Mouse (Mus musculus) lung, postnatal 0 days (tissue): ENCODE data around the gene Olfml3. TPM values are rescaled to one million over a fixed set of nuclear protein-coding genes. Genes with fewer than 3 reads are reported as not detected.

Experiments
- ATAC-seq: fragments of 200-750 bp; cut with Nextera tagmentation; 2 replicates; pipeline ENCODE4 v1.8.0; 2017; ENCODE audit warnings: moderate library complexity
- DNase-seq: peaks from one replicate; pipeline ENCODE4 v3.0.0-alpha.2; 2016; ENCODE audit warnings: low spot score
- H3K27ac ChIP-seq: fragments of 300-500 bp; sonication (generic); 2 replicates; pipeline ENCODE4 v1.5.1; 2014; ENCODE audit warnings: antibody characterized with exemption, mild to moderate bottlenecking, low read length, mixed read lengths
- H3K27me3 ChIP-seq: fragments of 300-500 bp; sonication (generic); replicated peaks from 2 replicates; pipeline ENCODE4 v1.6.1; 2014; ENCODE audit warnings: low read length, mixed read lengths; ENCODE audit not compliant: insufficient read depth
- H3K36me3 ChIP-seq: fragments of 300-500 bp; sonication (generic); 2 replicates; pipeline ENCODE4 v1.6.1; 2014; ENCODE audit warnings: low read length, mixed read lengths; ENCODE audit not compliant: insufficient read depth
- H3K4me1 ChIP-seq: fragments of 300-500 bp; sonication (generic); 2 replicates; pipeline ENCODE4 v1.6.1; 2014; ENCODE audit warnings: antibody characterized with exemption, low read depth, low read length, mixed read lengths; ENCODE audit not compliant: insufficient read depth
- H3K4me2 ChIP-seq: fragments of 300-500 bp; sonication (generic); replicated peaks from 2 replicates; pipeline ENCODE4 v1.6.1; 2014; ENCODE audit warnings: low read depth, mild to moderate bottlenecking, low read length, moderate library complexity, mixed read lengths
- H3K4me3 ChIP-seq: fragments of 300-500 bp; sonication (generic); 2 replicates; pipeline ENCODE4 v1.5.1; 2014; ENCODE audit warnings: low read depth, low read length
- H3K9ac ChIP-seq: fragments of 300-500 bp; sonication (generic); replicated peaks from 2 replicates; pipeline ENCODE4 v1.6.1; 2014; ENCODE audit warnings: low read depth, mild to moderate bottlenecking
- H3K9me3 ChIP-seq: fragments of 300-500 bp; sonication (generic); 2 replicates; pipeline ENCODE4 v1.6.1; 2016; ENCODE audit warnings: low read length, mixed read lengths
- CTCF ChIP-seq: IDR thresholded peaks from 2 replicates; pipeline ENCODE4 v1.5.1; 2016; ENCODE audit warnings: antibody characterized with exemption, mild to moderate bottlenecking
- EP300 ChIP-seq: IDR thresholded peaks from 2 replicates; pipeline ENCODE4 v1.6.1; 2016; ENCODE audit warnings: antibody characterized with exemption, mild to moderate bottlenecking, control low read depth
- WGBS: fragments of 180-500 bp; shearing (Covaris S2); extraction: QIAGEN DNeasy Blood & Tissue Kit; methylation state at CpG from one replicate; pipeline ENCODE4 v1.1.7; 2014; 5-methylcytosine and 5-hydroxymethylcytosine counted together
- polyA plus RNA-seq: library from polyadenylated mRNA; unstranded; fragments of >200 nt; fragmentation: Nextera tagmentation; extraction: Ambion mirVana; gene quantifications from 2 replicates; pipeline ENCODE4 v1.2.1, GENCODE M21; 2015

The Olfml3 gene
- polyA plus RNA-seq, 1 experiment from 2014 or later, result 98.3 TPM

DNA sequence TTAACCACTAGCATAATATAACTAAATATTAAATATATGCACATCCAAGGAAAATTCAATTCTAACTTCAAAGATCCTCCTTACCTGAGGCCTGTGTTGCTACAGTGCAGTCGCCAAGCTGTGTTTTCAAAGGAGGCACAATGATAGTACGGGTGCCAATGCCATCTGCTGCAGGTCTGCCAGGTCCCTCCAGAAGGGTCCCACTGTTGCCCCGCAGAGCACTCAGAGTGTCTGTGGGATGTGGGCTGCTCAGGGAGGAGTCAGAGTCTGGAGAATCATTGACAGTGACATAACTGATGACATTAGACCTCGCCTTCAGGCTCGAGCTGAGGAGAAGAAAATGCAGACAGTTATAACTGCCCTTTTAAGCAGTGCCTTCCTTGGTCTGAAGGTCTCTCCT, 8.9 kb upstream of the Olfml3 start:
- Histone ChIP-seq H3K27ac (no peak overlapping the region), H3K36me3 (peaks cover 69% of the 10 kb centered on the region), H3K9me3 (no peaks in the 10 kb centered on the region), H3K4me1 (no peaks in the 10 kb centered on the region), H3K4me3 (no peak overlapping the region), H3K4me2 (no peak overlapping the region), H3K9ac (no peak overlapping the region), H3K27me3 (no peaks in the 10 kb centered on the region)
- TF ChIP-seq CTCF, result no peak
- 83% methylated on average over 5 of the region's 5 CpGs for WGBS
- DNase-seq (no peak), ATAC-seq (no peak)

DNA sequence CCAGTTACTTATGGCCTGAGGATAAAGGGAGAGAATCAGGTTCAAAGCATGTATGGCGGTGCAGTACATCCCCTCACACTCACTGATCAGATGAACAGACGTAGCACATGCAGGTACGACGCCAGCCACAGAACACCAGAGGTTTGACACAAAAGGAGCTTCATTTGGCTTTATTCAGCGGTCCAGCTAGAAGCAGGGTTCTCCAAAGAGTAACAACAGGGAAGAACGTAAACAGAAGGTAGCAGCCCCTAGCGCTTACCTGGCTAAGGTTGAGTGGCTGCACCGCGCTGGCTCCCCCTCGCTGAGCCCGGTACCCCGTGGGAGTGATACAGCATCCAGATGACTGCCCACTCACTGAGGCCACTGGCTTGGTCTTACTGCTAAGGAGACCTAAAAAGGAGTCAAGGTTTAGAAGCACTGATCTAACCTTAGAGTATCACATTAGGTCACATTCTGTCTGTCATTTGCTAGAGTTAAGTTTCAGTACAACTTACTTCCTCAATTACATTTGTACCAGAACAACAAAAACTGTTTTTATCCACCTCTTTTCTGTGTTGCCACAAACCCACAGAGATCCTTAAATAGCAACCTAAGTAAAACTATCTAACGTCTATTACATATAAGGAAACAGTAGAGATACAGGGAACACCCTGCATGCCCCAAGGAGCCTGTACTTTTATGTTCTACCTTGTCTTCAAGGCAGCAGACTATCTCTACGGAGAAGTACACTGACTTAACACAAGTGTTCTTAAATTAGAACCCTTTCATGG, 7.4 kb upstream of the Olfml3 start:
- 90% methylated on average over 14 of the region's 14 CpGs for WGBS

DNA sequence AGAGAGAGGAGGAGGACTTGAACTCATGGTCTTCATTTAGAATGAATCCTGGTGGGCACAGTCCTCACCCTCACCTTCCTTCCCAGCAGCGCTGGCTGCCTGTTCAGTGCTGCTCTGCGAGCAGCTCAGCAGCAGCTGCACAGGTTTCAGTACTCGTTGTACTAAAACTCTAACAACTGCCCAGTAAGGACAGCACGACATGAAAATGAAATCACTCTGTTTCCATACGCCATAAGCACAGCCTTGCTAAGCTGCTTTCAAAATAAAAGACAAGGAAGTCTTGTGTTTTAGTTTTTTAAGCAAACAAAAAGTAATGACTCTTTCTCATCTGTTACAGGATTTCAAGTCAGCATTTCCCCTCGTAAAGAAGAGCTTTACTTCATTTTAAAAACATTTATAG, 5.4 kb upstream of the Olfml3 start:
- Histone ChIP-seq H3K4me1 (no peaks in the 10 kb centered on the region), H3K4me2 (no peak overlapping the region), H3K4me3 (no peak overlapping the region), H3K9me3 (no peaks in the 10 kb centered on the region), H3K9ac (no peak overlapping the region), H3K27me3 (no peaks in the 10 kb centered on the region), H3K36me3 (peaks cover 44% of the 10 kb centered on the region), H3K27ac (no peak overlapping the region)
- no peak for DNase-seq
- 83% methylated on average over 6 of the region's 6 CpGs for WGBS
- no peak for TF ChIP-seq CTCF
- no peak for TF ChIP-seq EP300
- ATAC-seq, result no peak

More for the DNA sequence above, 7.4 kb upstream of the Olfml3 start:
- H3K36me3 ChIP-seq, result peaks cover 60% of the 10 kb centered on the region
- no peaks in the 10 kb centered on the region for H3K9me3 ChIP-seq
- H3K4me3 ChIP-seq, result no peak overlapping the region
- DNase-seq, result no peak
- no peaks in the 10 kb centered on the region for H3K27me3 ChIP-seq
- no peaks in the 10 kb centered on the region for H3K4me1 ChIP-seq
- TF ChIP-seq EP300, result no peak
- TF ChIP-seq CTCF, result no peak
- no peak overlapping the region for H3K27ac ChIP-seq
- H3K4me2 ChIP-seq, result no peak overlapping the region
- H3K9ac ChIP-seq, result no peak overlapping the region
- no peak for ATAC-seq

- Histone ChIP-seq H3K27ac (no peak overlapping the region), H3K27me3 (no peaks in the 10 kb centered on the region), H3K4me2 (no peak overlapping the region), H3K4me1 (0 out of 2 replicates have a peak, but pooled peaks cover 7% of the 10 kb centered on the region), H3K4me3 (no peak overlapping the region), H3K9ac (no peak overlapping the region), H3K9me3 (no peaks in the 10 kb centered on the region), H3K36me3 (peaks cover 28% of the 10 kb centered on the region)
- ATAC-seq, result no peak
- 54% methylated on average over 5 of the region's 5 CpGs for WGBS
- TF ChIP-seq CTCF (no peak), EP300 (no peak)
- DNase-seq, result no peak
Measured at GRCm38 (mm10) chr3:103740342-103740741, 2.5 kb upstream of the Olfml3 start.

- Histone ChIP-seq H3K4me3 (peak within 1 kb of the TSS; percentile 34; the same call in 1 of the 2 replicates), H3K4me2 (peak within 1 kb of the TSS; percentile 58), H3K9ac (no peak within 1 kb of the TSS), H3K27ac (peak within 1 kb of the TSS; percentile 69), H3K27me3 (no peaks in the 10 kb centered on the region), H3K36me3 (peaks cover 19% of the 10 kb centered on the region), H3K4me1 (peaks cover 9% of the 10 kb centered on the region; the same call in 1 of the 2 replicates), H3K9me3 (no peaks in the 10 kb centered on the region)
- no peak for DNase-seq
- no peak for ATAC-seq
- WGBS, result 84% methylated on average over 1 of the region's 1 CpGs
- TF ChIP-seq CTCF, result no peak
- TF ChIP-seq EP300, result no peak
Measured at GRCm38 (mm10) chr3:103739329-103739728, 1.5 kb upstream of the Olfml3 start, which contains the start of gene Gm10964. Gene Gm10964, plus strand, starts transcription at chr3:103739366.

DNA sequence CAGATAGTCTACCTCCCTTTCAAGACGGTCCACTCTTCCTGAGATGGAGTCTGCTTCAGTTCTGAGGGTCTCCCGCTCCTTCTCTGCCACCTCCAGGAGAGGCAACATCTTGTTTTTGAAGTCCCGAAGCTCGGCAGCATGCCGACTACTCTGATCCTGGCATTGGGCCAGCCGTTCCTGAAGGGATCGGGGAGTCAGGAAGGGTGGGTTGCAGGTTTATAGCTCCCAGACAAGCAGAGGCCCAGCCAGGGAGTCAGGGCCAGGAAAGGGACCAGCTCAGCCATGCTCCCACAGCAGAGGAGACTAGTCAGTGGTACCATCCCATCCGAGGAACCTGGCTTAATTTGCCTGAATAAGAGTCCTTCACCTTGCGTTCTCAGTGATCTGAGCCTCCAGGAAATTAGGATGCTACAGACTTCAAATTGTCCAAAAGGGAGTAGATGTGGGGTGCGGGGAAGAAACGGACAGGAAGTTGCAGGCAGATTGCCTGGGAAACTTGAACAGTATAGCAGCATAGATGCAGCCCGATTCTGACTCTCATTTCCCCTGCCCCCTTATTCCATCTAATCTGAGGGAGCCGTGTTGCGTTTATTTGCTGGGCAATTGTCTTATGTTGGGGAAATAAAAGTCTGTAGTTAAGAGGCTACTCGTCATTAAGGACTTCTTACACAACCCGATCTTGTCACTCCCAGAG, 593 bp downstream of the Olfml3 start:
- H3K27me3 ChIP-seq, result no peaks in the 10 kb centered on the region
- H3K4me1 ChIP-seq, result peaks cover 13% of the 10 kb centered on the region; the same call in 1 of the 2 replicates
- H3K4me2 ChIP-seq, result peak overlapping the region; percentile 58
- DNase-seq (peak; percentile 53), ATAC-seq (no peak)
- H3K4me3 ChIP-seq, result peak overlapping the region; percentile 34
- peak overlapping the region; percentile 71 for H3K27ac ChIP-seq
- TF ChIP-seq EP300 (no peak), CTCF (no peak)
- WGBS, result 22% methylated on average over 16 of the region's 16 CpGs
- peak overlapping the region; percentile 33 for H3K9ac ChIP-seq
- H3K36me3 ChIP-seq, result peaks cover 10% of the 10 kb centered on the region; the same call in 1 of the 2 replicates
- no peaks in the 10 kb centered on the region for H3K9me3 ChIP-seq
